Mouse (Mus musculus) macrophage (primary cell): ENCODE data around the gene Slc35b2. TPM values are rescaled to one million over a fixed set of nuclear protein-coding genes. Genes with fewer than 3 reads are reported as not detected.

Experiments used
- H3K27ac ChIP-seq: fragments of 350-480 bp; formaldehyde crosslinking; 2 replicates; pipeline ENCODE4 v1.9.0; 2021
- H3K36me3 ChIP-seq: fragments of 350-480 bp; formaldehyde crosslinking; 2 replicates; pipeline ENCODE4 v1.9.0; 2021; ENCODE audit errors: inconsistent target
- H3K4me3 ChIP-seq: fragments of 350-480 bp; formaldehyde crosslinking; 2 replicates; pipeline ENCODE4 v1.9.0; 2021; ENCODE audit errors: inconsistent target
- H3K79me2 ChIP-seq: fragments of 350-480 bp; formaldehyde crosslinking; 2 replicates; pipeline ENCODE4 v1.9.0; 2021; ENCODE audit errors: inconsistent target
- WGBS: methylation state at CpG from one replicate; pipeline ENCODE4 v1.1.7; 2026; ENCODE audit warnings: inconsistent platforms; ENCODE audit not compliant: missing documents; 5-methylcytosine and 5-hydroxymethylcytosine counted together
- polyA plus RNA-seq: library from polyadenylated mRNA; stranded (reverse); fragments of 250-400 nt; gene quantifications from 3 replicates; pipeline ENCODE4 v1.2.4, GENCODE M21; 2018; ENCODE audit warnings: inconsistent platforms

Gene Slc35b2
- polyA plus RNA-seq, 1 experiment from 2014 or later = 41.2 TPM

DNA sequence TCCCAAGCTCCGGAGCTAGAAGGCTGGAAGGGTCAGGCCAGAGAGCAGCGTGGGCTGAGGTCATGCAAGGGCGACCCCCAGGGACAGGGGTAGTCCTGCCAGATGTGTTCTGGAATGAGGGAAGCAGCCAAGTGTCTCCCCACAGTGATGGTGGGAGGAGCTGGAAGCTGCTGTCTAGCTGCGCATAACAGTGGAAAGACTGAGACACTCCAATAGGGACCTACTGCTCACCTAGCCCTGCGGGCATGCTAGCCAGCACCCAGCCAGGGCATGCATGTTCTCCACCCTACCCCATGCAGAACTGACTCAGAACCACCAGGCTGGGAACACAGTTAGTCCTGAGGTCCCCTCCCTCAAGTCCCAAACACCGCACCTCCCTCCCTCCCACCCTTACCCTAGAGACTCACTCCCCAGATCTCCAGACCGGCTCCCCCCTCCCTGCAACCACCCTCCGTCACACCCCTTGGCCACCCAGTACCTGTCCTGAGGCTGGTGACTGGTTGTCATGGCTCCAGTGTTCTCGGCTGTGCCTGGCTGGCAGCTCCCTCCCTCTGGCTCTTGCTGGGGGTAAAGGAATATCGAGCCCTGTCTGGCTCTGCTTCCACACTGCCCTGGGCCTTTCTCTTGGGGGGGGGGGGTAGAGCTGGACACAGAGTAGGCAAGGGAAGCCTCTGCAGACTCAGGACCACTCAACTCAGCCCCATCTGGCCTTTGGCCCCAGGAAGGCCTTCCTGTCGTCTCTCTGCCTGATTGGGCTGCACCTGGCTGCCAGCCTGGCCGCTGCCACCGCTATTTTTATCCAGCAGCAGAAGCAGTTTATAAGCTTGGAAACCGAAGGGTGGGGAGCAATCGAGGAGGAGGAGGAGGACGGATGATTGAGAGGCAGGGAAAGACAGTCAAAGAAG is 28.3 kb downstream of the Slc35b2 start:
- H3K4me3 ChIP-seq = no peak overlapping the region
- 60% methylated on average over 16 of the region's 16 CpGs for WGBS
- H3K79me2 ChIP-seq = peaks cover 22% of the 10 kb centered on the region; the same call in 1 of the 2 replicates
- no peak overlapping the region for H3K27ac ChIP-seq
- H3K36me3 ChIP-seq = peaks cover 22% of the 10 kb centered on the region

DNA sequence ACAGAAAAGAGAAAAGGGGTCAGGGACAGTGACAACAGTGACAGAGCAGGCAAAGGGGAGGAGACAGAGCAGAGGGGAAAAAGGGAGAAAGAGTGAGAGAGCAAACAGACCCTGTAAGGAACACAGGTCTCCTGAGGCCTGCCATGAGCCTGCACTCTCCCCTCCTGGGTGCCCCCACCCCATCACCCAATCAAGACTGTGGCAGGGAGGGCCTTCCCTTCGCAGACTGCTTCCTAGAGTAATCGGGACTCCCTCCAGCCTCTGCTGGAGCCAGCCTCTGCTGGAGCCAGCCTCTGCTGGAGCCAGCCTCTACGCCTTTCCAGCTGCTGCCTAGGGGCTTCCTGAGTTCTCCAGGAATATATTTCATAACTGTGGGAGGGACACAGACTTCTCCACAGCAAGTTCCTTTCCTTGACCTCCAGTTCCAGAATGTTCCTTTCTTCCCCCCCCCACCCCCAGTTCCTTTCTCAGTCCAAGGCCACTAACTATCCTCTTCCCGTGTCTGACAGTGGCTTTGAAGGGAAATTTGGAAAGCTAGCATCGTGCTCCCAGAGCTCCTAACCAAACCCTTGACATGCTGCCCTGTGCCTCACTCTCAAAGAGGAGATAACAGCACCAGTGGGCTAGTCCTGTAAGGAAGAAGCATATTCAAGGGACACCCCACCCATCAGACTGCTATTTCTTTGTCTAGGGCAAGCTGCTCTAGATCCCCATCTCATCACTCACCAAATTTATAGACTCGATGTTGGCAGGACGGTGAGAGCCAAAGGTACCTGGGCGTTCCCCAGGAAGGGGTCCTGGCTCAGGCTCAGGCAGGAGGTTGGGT is 29.1 kb downstream of the Slc35b2 start:
- Histone ChIP-seq H3K4me3 (no peak overlapping the region), H3K36me3 (peaks cover 22% of the 10 kb centered on the region), H3K27ac (no peak overlapping the region), H3K79me2 (peaks cover 22% of the 10 kb centered on the region; the same call in 1 of the 2 replicates)
- WGBS = 65% methylated on average over 8 of the region's 8 CpGs

- 83% methylated on average over 8 of the region's 8 CpGs for WGBS
- no peak overlapping the region for H3K4me3 ChIP-seq
- no peak overlapping the region for H3K27ac ChIP-seq
- H3K79me2 ChIP-seq = peaks cover 22% of the 10 kb centered on the region; the same call in 1 of the 2 replicates
- H3K36me3 ChIP-seq = peaks cover 17% of the 10 kb centered on the region
These were observed 29.8 kb downstream of the Slc35b2 start for GRCm38 (mm10) chr17:45593479-45593878.

DNA sequence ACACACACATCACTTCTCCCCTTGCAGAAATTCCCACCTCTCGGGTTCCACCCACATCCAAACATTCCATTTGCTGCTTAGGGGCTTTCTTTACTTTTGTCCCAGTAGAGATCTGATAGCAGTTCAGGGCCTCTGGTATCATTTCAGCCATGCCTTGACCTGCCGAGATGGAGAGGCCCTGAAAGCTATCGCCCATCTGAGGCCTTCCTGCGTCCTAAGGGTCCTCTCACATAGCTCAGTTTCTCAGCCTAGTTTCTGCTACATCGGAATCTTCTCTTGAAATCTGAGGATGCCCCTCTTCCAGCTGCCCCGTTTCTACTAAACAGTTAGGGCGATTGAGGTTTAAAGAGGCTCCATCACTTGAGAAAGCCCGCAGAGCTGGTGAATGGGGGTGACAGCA is 30.5 kb downstream of the Slc35b2 start:
- H3K36me3 ChIP-seq = peaks cover 10% of the 10 kb centered on the region
- H3K79me2 ChIP-seq = peaks cover 22% of the 10 kb centered on the region; the same call in 1 of the 2 replicates
- 69% methylated on average over 8 of the region's 8 CpGs for WGBS
- H3K4me3 ChIP-seq = peak overlapping the region; percentile 58; the same call in 1 of the 2 replicates
- H3K27ac ChIP-seq = no peak overlapping the region

DNA sequence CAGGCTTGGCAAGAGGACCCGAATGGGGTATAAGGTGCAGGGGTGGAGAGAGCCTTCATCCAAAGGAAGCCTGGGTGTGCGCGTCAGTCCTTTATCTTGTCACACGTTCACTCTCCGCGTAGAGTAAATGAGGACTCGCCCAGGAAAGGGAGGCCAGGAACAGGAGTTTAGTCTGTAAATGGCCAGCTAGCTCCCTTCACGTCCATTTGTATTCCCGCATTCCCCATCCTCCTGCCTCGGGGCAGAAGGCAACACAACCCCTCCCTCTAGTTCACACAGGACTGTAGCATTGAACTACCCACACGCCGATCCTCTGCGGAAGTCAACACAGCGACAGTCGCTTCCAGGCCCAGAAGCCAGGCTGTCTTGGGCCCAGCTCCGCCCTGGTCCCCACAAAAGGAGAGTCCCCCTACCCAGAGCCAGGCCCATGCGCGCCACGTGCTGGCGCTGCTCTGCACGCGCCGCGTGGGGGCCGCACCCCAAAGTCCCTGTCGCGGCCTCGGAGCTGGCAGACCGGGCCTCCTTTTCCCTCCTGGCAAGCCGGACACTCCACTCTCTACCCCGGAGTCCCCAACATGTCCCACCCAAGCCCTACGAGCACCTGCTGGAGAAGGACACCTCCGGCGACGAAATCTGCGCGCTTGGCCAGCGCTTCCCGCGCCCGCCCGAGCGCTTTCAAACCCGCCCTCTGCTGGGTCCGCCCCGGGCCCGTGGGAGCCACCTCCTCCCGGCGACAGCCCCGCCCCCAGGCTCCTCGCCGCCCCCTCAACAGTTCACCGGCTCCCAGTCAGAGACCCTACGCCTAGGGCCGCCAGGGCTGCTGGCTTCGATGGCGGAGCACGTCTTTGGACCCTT is 31.4 kb downstream of the Slc35b2 start:
- under 1% methylated on average over 58 of the region's 58 CpGs for WGBS
- peaks cover under 1% of the 10 kb centered on the region; the same call in 1 of the 2 replicates for H3K36me3 ChIP-seq
- H3K4me3 ChIP-seq = peak overlapping the region; percentile 58
- H3K27ac ChIP-seq = 0 out of 2 replicates have a peak overlapping the region, but pooled peaks have one; percentile 12
- peaks cover 22% of the 10 kb centered on the region; the same call in 1 of the 2 replicates for H3K79me2 ChIP-seq

GRCm38 (mm10) chr17:45595736-45596390 is 32.2 kb downstream of the Slc35b2 start:
- Histone ChIP-seq H3K4me3 (peak overlapping the region; percentile 58; the same call in 1 of the 2 replicates), H3K27ac (no peak overlapping the region), H3K36me3 (no peaks in the 10 kb centered on the region), H3K79me2 (peaks cover 22% of the 10 kb centered on the region; the same call in 1 of the 2 replicates)
- WGBS = 29% methylated on average over 21 of the region's 23 CpGs

- H3K79me2 ChIP-seq = peaks cover 17% of the 10 kb centered on the region; the same call in 1 of the 2 replicates
- no peak overlapping the region for H3K4me3 ChIP-seq
- H3K27ac ChIP-seq = peak overlapping the region; percentile 21; the same call in 1 of the 2 replicates
- 45% methylated on average over 11 of the region's 11 CpGs for WGBS
- no peaks in the 10 kb centered on the region for H3K36me3 ChIP-seq
These were observed 33.1 kb downstream of the Slc35b2 start for GRCm38 (mm10) chr17:45596631-45597396.

GRCm38 (mm10) chr17:45597787-45598186 is 34.1 kb downstream of the Slc35b2 start:
- 10% methylated on average over 2 of the region's 3 CpGs for WGBS
- Histone ChIP-seq H3K4me3 (no peak overlapping the region), H3K79me2 (peaks cover 16% of the 10 kb centered on the region; the same call in 1 of the 2 replicates), H3K36me3 (no peaks in the 10 kb centered on the region), H3K27ac (peak overlapping the region; percentile 27; the same call in 1 of the 2 replicates)

DNA sequence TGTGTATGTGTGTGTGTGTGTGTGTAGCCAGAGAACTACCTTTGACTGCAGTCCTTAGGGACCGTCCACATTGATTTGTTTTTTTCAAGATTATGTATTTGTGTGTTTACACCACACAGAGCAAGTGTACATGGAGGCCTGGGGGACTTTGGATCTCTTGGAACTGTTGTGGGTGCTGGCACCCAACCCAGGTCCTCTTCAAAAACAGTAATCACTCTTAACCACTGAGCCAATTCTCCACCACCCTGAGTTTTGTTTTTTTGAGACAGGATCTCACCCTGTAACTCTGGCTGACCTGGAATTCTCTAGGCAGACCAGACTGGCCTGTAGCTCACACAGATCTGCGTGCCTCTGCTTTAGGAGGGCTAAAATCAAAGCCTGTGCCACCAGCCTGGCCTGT is 34.7 kb downstream of the Slc35b2 start:
- H3K36me3 ChIP-seq = no peaks in the 10 kb centered on the region
- H3K4me3 ChIP-seq = no peak overlapping the region
- H3K79me2 ChIP-seq = peaks cover 11% of the 10 kb centered on the region; the same call in 1 of the 2 replicates
- H3K27ac ChIP-seq = peak overlapping the region; percentile 27; the same call in 1 of the 2 replicates
- WGBS = 90% methylated on average over 2 of the region's 2 CpGs

DNA sequence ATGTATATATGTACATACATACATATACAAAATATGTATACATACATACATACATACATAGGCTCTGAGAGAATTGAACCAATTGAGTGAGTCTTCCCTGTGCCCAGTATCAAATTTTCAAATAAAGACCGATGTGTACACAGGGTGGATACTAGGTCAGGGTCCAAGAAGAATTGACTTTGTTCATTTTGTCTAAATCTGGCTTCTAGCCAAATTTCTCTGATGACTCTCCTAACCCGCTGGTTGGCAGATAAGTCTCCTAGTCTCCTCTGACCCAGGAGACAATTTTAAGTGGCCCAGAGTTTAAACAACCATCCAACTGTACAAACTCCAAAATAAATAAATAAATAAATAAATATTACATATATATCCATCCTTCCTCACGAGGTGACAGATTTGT is 35.2 kb downstream of the Slc35b2 start:
- no peak overlapping the region; the same call in 1 of the 2 replicates for H3K4me3 ChIP-seq
- no peaks in the 10 kb centered on the region for H3K36me3 ChIP-seq
- 77% methylated on average over 3 of the region's 3 CpGs for WGBS
- peaks cover 6% of the 10 kb centered on the region; the same call in 1 of the 2 replicates for H3K79me2 ChIP-seq
- H3K27ac ChIP-seq = no peak overlapping the region

DNA sequence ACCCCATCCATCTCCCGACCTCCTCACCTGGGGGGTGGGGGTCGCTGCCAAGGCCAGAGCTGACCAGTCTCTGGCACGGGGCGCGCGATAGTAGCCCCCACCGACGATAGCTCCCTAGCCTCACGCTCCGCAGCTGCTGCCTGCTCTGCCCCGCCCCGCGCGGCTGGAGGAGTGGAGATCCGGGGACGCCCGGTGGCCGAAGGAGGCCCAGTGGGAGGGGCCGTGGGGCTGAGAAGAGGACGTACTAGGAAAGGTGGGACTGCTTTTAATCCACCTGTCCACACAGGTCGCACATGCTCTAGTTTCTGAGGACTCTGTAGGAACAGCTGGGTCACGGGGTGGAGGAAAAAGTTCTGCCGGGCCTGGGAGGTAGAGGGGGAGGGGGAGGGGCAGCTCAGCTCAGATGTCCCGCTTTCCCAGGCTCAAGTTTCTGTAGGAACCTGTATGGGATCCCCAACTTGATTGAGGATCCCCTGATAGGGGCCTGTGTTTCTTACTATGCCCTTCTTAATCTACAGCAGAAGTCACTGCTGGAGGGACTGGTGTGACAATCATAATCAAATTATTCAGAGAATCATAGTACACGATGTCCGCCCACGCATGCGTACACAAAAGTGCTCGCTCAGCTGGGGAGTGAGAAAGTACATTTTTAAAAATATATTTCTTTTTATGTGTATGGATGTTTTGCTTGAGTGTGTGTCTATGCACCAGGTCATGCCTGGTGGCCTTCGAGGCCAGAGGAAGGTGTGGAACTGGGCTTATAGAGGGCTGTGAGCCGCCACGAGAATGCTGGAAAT is 36.0 kb downstream of the Slc35b2 start, which contains the start of gene Slc29a1:
Slc29a1 (minus strand) TSS at position 161 of the 797 bp plus-strand sequence.
- H3K27ac ChIP-seq = 0 out of 2 replicates have a peak within 1 kb of the TSS, but pooled peaks have one; percentile 27

GRCm38 (mm10) chr17:45600267-45600666 is 36.6 kb downstream of the Slc35b2 start:
- Histone ChIP-seq H3K4me3 (no peak overlapping the region), H3K79me2 (no peaks in the 10 kb centered on the region), H3K36me3 (no peaks in the 10 kb centered on the region), H3K27ac (no peak overlapping the region)
- WGBS = 94% methylated on average over 8 of the region's 8 CpGs

More for the DNA sequence above, 36.0 kb downstream of the Slc35b2 start, which contains the start of gene Slc29a1:
- no peaks in the 10 kb centered on the region for H3K36me3 ChIP-seq
- 35% methylated on average over 32 of the region's 32 CpGs for WGBS
- H3K79me2 ChIP-seq = no peaks in the 10 kb centered on the region; the same call in 1 of the 2 replicates
- no peak within 1 kb of the TSS; the same call in 1 of the 2 replicates for H3K4me3 ChIP-seq
